Mouse (Mus musculus) gastrocnemius, postnatal 4 days (tissue): ENCODE data around the gene Bicral. TPM values are rescaled to one million over a fixed set of nuclear protein-coding genes. Genes with fewer than 3 reads are reported as not detected.
"Not testable (repeated sequence)": the region's sequence is repeated elsewhere in the genome, so short reads cannot be mapped to it uniquely, and the experiment has no call there.

Source experiments
- DNase-seq, 2 experiments: peaks; one replicate each; pipeline ENCODE4 v3.0.0; 2021 to 2022; ENCODE audit warnings: low spot score in 2 of 2, mixed read lengths in 2 of 2
- total RNA-seq, 2 experiments: library from RNA; stranded (reverse); gene quantifications; 2 replicates each; pipeline ENCODE4 v1.2.3; 2021

Gene Bicral
- total RNA-seq, 2 experiments from 2014 or later = 17.0 to 17.6 TPM

DNA sequence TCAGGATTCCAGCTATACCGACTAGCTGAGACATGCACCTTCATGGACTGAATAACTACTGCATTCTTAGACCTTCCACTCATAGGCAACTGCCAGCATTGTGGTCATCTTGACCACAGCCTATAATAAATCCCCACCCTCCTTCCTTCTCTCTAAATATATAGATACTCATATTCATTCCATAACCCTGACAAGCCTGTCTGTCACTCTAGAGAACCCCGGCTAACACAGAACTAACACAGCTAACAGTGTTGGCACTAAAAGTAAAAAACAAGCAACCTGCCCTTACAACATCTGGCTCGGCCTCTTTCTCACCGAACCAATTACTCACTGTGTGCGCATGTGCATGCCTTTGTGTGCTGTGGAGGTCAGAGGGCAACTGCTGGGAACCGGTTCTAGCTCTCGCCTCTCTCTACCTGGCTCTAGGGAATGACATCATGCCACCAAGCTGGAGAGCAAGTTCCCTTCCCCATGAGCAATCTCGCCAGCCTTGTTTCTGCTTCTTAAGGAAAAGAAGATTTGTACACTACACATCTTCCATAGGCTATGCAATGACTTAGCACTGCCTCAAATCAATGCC lies 18.2 kb upstream of the Bicral start:
- DNase-seq = no peak

GRCm38 (mm10) chr17:46875626-46876025 lies 17.3 kb upstream of the Bicral start:
- no peak for DNase-seq

GRCm38 (mm10) chr17:46874133-46874532 lies 15.9 kb upstream of the Bicral start:
- no peak for DNase-seq

GRCm38 (mm10) chr17:46872806-46873205 lies 14.5 kb upstream of the Bicral start:
- no peak for DNase-seq

DNA sequence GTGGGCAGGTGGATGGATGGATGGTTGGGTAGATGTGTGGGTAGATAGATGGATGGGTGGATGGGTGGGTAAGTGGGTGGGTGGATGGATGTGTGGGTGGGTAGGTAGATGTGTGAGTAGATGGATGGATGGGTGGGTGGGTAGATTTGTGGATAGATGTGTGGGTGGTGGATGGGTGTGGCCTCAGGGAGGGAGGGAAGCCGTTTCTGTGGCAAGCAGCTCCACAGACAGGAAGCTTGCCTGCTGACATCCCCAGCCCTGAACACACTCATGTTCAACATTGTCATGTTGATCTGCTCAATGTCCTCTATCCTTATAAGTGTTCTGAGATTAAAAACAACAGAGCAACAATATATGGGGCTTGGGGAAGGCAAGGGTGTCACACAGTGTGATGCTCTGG lies 12.6 kb upstream of the Bicral start:
- DNase-seq = no peak

- no peak for DNase-seq
Measured at GRCm38 (mm10) chr17:46870204-46870798, 12.0 kb upstream of the Bicral start.

DNA sequence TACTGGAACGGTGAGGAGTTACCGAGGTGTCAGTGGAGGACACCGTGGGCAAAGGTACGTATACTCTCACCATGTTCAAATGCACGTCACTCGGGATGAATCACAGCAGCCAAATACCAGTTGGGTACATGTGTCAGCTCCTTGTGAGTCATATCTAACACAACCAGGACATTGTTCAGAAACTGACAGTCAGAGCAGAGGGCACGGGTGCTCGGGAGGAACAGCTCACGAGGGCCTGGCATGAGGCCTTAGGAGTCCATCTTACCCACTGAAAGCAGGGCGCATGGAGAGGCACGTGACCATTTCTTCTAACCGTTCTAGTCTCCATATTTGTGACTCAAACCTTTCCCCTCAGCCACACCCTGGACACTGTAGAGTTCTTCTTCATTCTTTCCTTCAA lies 8.6 kb upstream of the Bicral start:
- DNase-seq = no peak

GRCm38 (mm10) chr17:46864566-46865195 lies 6.4 kb upstream of the Bicral start:
- no peak for DNase-seq

GRCm38 (mm10) chr17:46860120-46860519 lies 1.8 kb upstream of the Bicral start:
- no peak for DNase-seq

DNA sequence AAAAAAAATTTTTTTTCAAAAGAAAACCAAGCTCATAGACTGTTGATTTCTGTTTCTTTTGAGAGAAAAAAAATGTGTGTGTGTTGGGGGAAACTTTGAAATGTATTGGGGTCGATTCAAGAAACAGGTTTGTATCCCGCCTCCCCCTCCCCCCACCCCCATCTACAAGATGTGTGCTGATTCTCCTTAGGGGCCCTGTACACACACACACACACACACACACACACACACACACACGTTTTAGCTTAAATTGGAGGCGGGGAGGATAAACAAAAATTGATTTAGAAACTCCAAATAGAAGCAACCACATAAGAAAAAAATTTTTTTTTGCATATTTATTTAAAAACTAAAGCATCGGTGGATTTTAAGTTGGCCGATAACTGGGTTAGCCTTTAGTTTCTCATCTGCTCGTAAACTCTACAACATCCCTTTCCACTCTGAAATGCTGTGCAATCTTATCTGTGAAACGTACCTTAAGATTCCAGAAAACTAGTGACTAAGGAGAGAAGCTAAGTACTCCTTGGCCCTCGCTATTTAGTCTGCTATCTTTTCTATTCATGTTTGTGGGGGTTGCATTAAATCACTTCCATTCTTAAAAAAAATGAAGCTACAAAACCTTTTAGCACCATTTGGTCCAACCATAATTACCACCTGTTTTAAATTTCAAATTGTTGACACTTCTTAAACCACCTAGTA lies 615 bp upstream of the Bicral start:
- no peak for DNase-seq

DNA sequence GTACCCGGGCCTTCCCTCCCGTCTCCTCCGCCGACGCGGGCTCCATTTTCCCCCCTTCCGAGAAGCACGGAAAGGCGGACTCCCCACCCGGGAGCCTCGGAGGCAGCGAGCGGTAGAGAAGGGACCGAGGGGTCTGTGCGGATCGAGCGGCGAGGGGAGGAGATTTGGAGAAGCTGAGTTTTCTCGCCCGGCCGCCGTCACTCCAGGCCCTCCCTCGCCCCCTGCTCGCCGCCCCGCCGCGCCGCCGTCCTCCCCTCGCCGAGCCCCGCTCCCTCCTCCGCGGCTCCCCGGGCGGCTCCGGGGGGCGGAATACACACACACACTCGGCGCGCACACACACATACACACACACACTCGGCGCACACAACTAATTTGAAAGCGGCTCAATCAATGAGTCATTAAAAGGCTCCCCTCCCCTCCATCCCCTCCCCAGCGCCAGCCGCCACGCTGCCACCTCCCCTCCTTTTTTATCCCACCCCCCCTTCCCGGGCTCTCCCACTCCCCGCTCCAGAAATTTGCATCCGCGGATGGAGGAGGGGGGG lies 850 bp downstream of the Bicral start:
- DNase-seq = peak; percentile 75 to 85

DNA sequence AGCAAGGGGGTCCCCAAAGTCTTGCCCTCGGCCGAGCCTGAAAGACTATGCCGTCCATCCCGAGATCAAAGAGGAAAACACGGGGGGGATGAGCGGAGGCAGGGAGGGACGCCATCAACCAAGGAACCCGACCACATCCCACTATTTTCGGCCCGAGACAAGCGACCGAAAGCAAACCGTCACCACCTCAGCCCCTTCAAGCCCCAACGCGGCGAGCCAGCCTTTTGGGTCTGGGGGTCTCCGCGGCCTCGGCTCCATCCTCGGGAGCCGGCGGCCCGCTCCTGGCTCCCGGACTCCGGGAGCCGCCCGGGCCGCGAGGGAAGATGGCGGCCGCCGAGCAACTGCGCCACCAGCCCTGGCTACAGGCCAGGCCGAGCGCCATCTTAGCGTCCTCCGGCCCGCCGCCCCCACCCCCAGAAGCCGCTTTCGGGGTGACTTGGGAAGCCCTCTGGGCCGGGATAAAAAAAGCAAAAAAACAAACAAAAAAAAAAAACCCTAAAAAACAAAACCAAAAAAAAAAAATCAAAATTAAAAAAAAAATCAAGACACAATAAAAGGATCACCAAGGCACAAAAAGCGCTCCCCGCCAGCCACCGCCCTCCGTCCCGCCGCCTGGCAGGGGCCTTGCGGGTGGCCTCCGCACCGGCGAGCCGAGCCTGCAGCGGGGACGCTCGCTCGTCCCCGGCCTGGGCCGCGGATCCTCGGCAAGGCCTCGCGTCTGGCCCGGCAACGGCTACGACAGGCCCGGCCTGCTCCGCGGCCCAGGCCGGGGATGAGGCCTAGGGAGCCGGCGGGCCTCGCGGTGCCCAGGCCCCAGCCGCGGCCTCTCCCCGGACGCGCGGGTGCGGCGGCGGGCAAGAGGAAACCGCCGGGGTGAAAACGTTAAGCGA lies 1.6 kb downstream of the Bicral start:
- DNase-seq = peak; percentile 83 to 86

DNA sequence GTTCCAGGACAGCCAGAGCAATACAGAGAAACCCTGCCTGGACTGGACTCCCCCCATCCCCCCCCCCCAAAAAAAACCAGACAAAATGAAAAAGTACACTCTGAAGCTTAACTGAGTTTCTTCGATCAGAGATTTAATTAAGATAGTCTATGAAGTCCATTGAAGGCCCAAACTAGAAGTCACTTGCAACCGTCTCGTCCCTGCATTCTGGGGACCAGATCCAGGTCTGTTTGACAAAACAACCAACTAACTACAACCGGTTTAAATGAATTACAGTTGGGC lies 2.2 kb downstream of the Bicral start:
- DNase-seq = no peak

DNA sequence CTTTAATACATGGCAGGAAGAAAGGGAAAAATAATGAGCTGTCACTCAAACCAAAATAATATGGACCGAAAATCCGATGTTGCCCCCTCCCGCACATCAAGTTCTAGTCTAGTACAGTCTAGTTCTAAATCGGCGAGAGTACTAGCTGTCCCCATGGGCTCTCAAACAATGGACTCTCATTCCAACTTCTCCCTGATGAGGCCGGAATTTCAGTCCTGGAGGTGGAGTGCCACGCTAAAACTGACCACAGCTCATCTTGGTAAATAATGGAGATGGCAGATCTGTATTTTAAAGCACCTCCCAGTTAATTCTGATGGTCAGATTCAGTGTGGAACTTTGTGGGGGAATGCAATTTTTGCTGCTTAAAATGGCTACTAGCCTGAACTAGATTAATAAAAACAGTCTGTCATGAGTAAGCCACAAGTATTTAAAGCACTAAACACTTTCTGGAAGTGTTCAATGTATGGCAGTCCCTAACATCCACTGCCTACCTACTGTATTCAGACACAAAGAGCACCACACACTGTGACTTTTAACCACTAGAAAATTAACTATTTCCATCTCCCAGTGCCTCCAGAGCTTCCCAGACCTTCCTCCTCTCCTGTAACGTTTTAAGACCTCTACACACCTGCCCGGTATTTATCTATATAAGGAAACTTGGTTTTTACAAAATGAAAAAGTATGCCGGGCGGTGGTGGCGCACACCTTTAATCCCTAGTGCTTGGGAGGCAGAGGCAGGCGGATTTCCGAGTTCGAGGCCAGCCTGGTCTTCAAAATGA lies 2.8 kb downstream of the Bicral start:
- DNase-seq = no peak

DNA sequence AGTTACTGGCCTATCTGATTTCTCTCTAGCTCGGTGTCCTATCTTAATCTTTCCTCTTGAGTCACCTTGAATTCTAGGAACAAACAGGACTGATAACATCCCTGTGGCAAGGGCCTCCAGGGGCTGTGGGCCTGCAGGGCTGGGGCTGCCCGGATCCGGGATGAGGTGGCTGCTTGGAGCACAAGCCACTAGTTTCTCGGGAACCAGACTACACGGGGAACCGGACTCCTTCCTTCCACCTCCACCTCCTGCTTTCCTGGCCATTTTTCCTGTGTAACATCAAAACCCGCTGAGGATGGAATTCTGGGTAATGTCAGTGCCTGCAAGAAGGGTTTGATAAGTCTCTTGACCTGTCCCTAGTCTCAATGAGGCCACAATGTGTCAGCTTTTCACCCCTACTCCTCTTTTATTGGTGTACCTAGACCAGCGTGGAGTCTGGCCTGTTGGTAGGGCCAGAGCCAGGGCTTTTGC lies 3.6 kb downstream of the Bicral start:
- DNase-seq = no peak

- no peak for DNase-seq
Measured at GRCm38 (mm10) chr17:46854096-46854495, 4.2 kb downstream of the Bicral start.

GRCm38 (mm10) chr17:46853281-46853680 lies 5.0 kb downstream of the Bicral start:
- DNase-seq = peak; percentile 31 to 70

DNA sequence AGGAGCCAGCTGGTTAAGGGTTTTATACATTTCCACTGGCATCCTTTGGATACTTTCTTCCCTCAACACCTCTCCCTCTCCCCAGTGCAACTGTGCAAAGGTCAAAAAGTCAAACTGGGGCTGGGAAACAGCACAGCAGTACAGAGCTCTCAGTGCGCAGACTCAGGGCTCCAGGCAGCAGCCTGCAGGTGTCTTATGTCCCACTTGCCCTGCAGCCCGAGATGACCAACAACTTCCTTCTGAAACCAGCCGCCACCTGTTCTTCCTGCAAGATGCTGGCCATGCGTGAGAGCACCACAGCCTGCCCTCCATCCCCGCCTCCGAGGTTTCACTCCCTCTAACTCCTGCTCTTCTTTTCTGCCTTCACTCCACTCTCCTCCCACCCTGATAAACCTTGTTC lies 5.6 kb downstream of the Bicral start:
- DNase-seq = no peak

DNA sequence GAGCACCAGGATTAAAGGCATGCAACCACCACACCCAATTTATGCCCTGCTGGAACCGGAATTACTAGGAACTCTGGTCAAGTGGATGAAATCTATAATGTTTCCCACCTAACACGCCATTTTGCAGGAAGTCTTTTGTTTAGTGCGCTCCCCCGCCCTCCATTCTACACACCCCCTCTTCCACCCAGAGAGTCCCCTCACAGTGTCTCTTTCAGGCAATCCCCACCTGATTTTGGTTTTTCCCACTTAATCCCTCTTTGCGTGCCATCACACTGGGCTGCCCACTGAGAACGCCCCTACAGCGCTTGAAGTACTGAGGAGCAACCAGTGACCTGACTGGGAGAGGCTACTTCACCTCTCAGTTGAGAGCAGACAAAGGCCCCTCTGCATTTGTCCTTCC lies 11.1 kb downstream of the Bicral start:
- no peak for DNase-seq

- not testable (repeated sequence) for DNase-seq
Measured at GRCm38 (mm10) chr17:46846573-46846972, 11.7 kb downstream of the Bicral start.
